13 mouse cellular contexts compared by ENCODE assay signal in the genomic region with DNA sequence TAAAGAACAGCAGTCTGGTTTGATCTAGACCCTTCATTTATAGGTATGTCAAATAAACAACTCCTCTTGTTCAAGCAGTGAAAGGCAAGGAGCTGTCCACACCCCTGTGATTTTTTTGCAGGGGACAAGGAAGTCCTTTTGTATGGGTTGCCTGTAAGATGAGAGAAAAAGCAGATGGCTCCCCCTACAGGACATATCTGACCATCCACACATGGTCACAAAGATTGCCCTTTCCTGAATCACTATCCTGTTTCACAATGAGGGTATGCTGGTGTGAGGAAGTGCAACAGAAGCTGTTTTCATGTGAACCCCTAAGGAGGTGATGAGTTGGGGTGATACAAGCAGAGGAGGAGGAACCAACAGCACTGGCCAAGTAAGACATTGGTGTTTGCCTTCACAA.
A peak's percentile ranks its signal among the peaks of the same experiment; 100 is the strongest.
DNase-seq lines count a peak whose midpoint lies in the region; ATAC-seq and TF ChIP-seq lines count a peak whose summit lies in the region.
"Had no signal": no experiment of that assay in that cellular context is flagged by ENCODE, and none has a peak within 500 bp of the region (broad histone marks: within the 10 kb centered on the region; RNA-seq: fewer than 3 reads in every experiment).

No protein-coding gene starts in this region.

- peaks cover 40% of the 10 kb centered on the region for H3K27me3 ChIP-seq in CH12.LX (replicated peaks)
- H3K27me3 ChIP-seq in forebrain, embryonic 12.5 days: no peaks in the 10 kb centered on the region
- H3K27me3 ChIP-seq: limb, embryonic 13.5 days; neural tube, embryonic 15.5 days had no signal

- H3K27ac ChIP-seq in CH12.LX (ENCODE audit: insufficient read depth, low read depth): no peak overlapping the region
- H3K27ac ChIP-seq in forebrain, embryonic 12.5 days: no peak overlapping the region
- H3K27ac ChIP-seq: forebrain, embryonic 10.5 days; limb, embryonic 13.5 days; neural tube, embryonic 15.5 days had no signal

- DNase-seq in frontal cortex, postnatal 14 days (ENCODE audit: low spot score in 2 of 2): no peak
- DNase-seq in left cerebral cortex, adult 11 months (ENCODE audit: low spot score): peak; percentile 10
- no peak for DNase-seq in left cerebral cortex, adult 8-10 months (ENCODE audit: low spot score in 2 of 2)
- DNase-seq in CH12.LX (ENCODE audit: extremely low read depth): peak; percentile 50
- DNase-seq in embryo, embryonic 10 days (ENCODE audit: low spot score): peak; percentile 11
- no peak for DNase-seq in gastrocnemius, postnatal 25 days
- DNase-seq: spleen, adult 18-20 months had no signal

- dilution Hi-C loops in CH12.LX (cut with MboI; ENCODE audit: extremely low pct_ligation_motif_present, extremely low pct_unique_long_range_greater_than_20kb, low sequenced_read_pairs): no loop called here

- H3K4me1 ChIP-seq in CH12.LX (ENCODE audit: control insufficient read depth in 1 of 2, insufficient read depth in 2 of 2): no peaks in the 10 kb centered on the region
- H3K4me1 ChIP-seq in forebrain, embryonic 12.5 days: no peaks in the 10 kb centered on the region
- H3K4me1 ChIP-seq: forebrain, embryonic 10.5 days; limb, embryonic 13.5 days; neural tube, embryonic 15.5 days had no signal

- in situ Hi-C loops in CH12.LX (cut with MboI; ENCODE audit: low pct_ligation_motif_present, low pct_unique_long_range_greater_than_20kb, low sequenced_read_pairs): no loop called here

- ATAC-seq in frontal cortex, adult (ENCODE audit: low TSS enrichment): peak; percentile 47; the same call in 1 of the 2 replicates
- ATAC-seq in forebrain, embryonic 12.5 days (ENCODE audit: low FRiP score): no peak

- H3K79me2 ChIP-seq in CH12.LX (replicated peaks; ENCODE audit: control insufficient read depth, extremely low read depth, insufficient read depth, poor library complexity, severe bottlenecking): no peaks in the 10 kb centered on the region

- no peaks in the 10 kb centered on the region for H3K36me3 ChIP-seq in CH12.LX (replicated peaks in 1 of 2; ENCODE audit: control insufficient read depth in 1 of 2, insufficient read depth in 1 of 2, low read length in 1 of 2)
- H3K36me3 ChIP-seq in forebrain, embryonic 12.5 days (replicated peaks): no peaks in the 10 kb centered on the region
- H3K36me3 ChIP-seq: forebrain, embryonic 10.5 days; limb, embryonic 13.5 days; neural tube, embryonic 15.5 days had no signal

- no peak overlapping the region for H3K4me3 ChIP-seq in CH12.LX (replicated peaks in 1 of 3; ENCODE audit: low read depth in 2 of 3, low read length in 2 of 3, poor library complexity in 1 of 3)
- no peak overlapping the region for H3K4me3 ChIP-seq in forebrain, embryonic 12.5 days (replicated peaks)
- H3K4me3 ChIP-seq: forebrain, embryonic 10.5 days; limb, embryonic 13.5 days; neural tube, embryonic 15.5 days had no signal

- TF ChIP-seq EP300 in CH12.LX (IDR thresholded peaks at IDR 0.05; ENCODE audit: low read length): no peak

- peak; percentile 78 for TF ChIP-seq RAD21 in CH12.LX (IDR thresholded peaks at IDR 0.05; ENCODE audit: low read depth, low read length)

- no peak overlapping the region for H3K9ac ChIP-seq in CH12.LX (ENCODE audit: insufficient read depth, low read depth)
- no peak overlapping the region for H3K9ac ChIP-seq in forebrain, embryonic 12.5 days
- H3K9ac ChIP-seq: limb, embryonic 13.5 days; neural tube, embryonic 15.5 days had no signal

- TF ChIP-seq POLR2A in CH12.LX (IDR thresholded peaks at IDR 0.05; ENCODE audit: low read depth, low read length): no peak

- peak; percentile 64 to 79; a peak in 3 of 4 replicates for TF ChIP-seq CTCF in CH12.LX (conservative IDR thresholded peaks at IDR 0.05 in 1 of 2, IDR thresholded peaks at IDR 0.05 in 1 of 2; ENCODE audit: low read depth in 2 of 2, low read length in 2 of 2)

- H3K9me3 ChIP-seq in CH12.LX (replicated peaks; ENCODE audit: low read length): no peaks in the 10 kb centered on the region
- H3K9me3 ChIP-seq in forebrain, embryonic 12.5 days: no peaks in the 10 kb centered on the region
- H3K9me3 ChIP-seq: forebrain, embryonic 10.5 days; limb, embryonic 13.5 days; neural tube, embryonic 15.5 days had no signal

- H3K4me2 ChIP-seq in CH12.LX (ENCODE audit: insufficient read depth, low read depth, poor library complexity, severe bottlenecking): no peak overlapping the region
- H3K4me2 ChIP-seq in forebrain, embryonic 12.5 days: no peak overlapping the region
- H3K4me2 ChIP-seq: limb, embryonic 13.5 days; midbrain, embryonic 11.5 days; neural tube, embryonic 15.5 days had no signal

TF ChIP-seq in CH12.LX, 34 proteins besides CTCF, POLR2A, EP300 and RAD21:
- TF ChIP-seq IRF4 (IDR thresholded peaks at IDR 0.05; ENCODE audit: low read depth, low read length): no peak
- TF ChIP-seq SMC3 (IDR thresholded peaks at IDR 0.05; ENCODE audit: low read depth, low read length): peak; percentile 62
- TF ChIP-seq CHD2 (IDR thresholded peaks at IDR 0.05; ENCODE audit: low read length): no peak
- 0 out of 2 replicates have a peak, but pooled peaks have one; percentile 52 for TF ChIP-seq MYC (IDR thresholded peaks at IDR 0.05; ENCODE audit: low read depth, low read length)
- no peak for TF ChIP-seq MXI1 (IDR thresholded peaks at IDR 0.05; ENCODE audit: low read depth, low read length)
- TF ChIP-seq MAFK (IDR thresholded peaks at IDR 0.05; ENCODE audit: insufficient replicate concordance, low read length): no peak
- TF ChIP-seq JUN (IDR thresholded peaks at IDR 0.05; ENCODE audit: insufficient read depth, low read depth, low read length): no peak

Comparison
In these comparisons a context has a peak if more than half of its experiments do, and no peak if none do; other contexts are left out.
1. DNase-seq: peak in left cerebral cortex, adult 11 months (single experiment), CH12.LX (single experiment) and embryo, embryonic 10 days (single experiment); none in frontal cortex, postnatal 14 days (0 of 2), left cerebral cortex, adult 8-10 months (0 of 2) and gastrocnemius, postnatal 25 days (single experiment).